Mouse (Mus musculus): ENCODE measurements around the gene Ucp1. TPM values are rescaled to one million over a fixed set of nuclear protein-coding genes. Genes with fewer than 3 reads are reported as not detected.

The Ucp1 gene
- polyA plus RNA-seq, 1 experiment from 2014 or later: not detected

DNA sequence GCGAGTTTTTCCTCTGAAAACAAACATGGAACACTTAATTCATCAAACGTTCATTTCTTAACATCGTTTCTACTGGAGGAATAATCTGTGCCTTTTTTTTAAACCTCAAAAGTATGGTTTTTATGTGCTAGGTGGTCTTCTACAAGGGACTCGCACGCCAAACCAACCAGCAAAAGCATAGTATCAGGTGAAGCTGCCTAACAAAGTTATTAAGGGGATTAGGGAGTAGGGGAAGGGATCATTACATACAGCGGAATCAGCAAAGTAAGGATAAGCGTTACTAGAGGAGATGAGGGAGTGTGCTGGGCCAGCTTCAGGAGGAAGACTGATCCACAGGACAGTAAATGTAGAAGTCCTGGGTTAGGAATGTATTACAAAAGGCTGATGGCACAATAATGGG lies 42.7 kb downstream of the Ucp1 start:
- peaks cover 16% of the 10 kb centered on the region for H3K36me3 ChIP-seq
- peak overlapping the region; percentile 61 for H3K9ac ChIP-seq
- ATAC-seq: no peak

DNA sequence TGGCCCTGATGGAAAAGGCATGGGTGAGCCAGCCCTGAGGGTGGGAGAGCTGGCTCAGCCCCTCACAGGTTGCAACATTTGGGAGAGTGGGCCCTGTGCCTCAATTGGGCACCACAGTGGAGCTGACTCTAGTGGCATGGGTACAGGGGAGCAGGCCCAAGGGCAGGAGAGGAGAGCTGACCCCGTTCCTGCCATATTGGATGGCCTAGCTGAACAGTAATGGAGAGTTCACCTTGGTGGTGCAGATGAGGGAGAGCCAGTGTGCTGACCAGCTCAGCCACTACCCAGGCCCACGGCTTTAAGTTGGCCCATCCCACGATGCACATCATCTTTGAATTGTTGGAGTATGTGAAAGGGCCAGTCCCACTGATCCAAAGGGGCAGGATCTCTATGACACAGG lies 51.9 kb downstream of the Ucp1 start:
- no peak overlapping the region for H3K27ac ChIP-seq
- no peaks in the 10 kb centered on the region for H3K36me3 ChIP-seq
- 62% methylated on average over 3 of the region's 3 CpGs for WGBS (ENCODE audit: insufficient replicate concordance)
- H3K27me3 ChIP-seq (replicated peaks): no peaks in the 10 kb centered on the region; the same call in 1 of the 2 replicates
- no peak overlapping the region for H3K4me3 ChIP-seq
- no peak overlapping the region for H3K9ac ChIP-seq
- H3K4me1 ChIP-seq: peaks cover 4% of the 10 kb centered on the region; the same call in 1 of the 2 replicates
- H3K4me2 ChIP-seq: no peak overlapping the region
- no peaks in the 10 kb centered on the region for H3K9me3 ChIP-seq (replicated peaks)
- ATAC-seq: no peak

More for the DNA sequence above, 42.7 kb downstream of the Ucp1 start:
- Histone ChIP-seq H3K27ac (no peak overlapping the region), H3K27me3 (replicated peaks) (peaks cover 21% of the 10 kb centered on the region), H3K4me3 (peak overlapping the region; percentile 95), H3K4me1 (peaks cover 11% of the 10 kb centered on the region), H3K9me3 (replicated peaks) (no peaks in the 10 kb centered on the region), H3K4me2 (peak overlapping the region; percentile 87)
- 18% methylated on average over 7 of the region's 7 CpGs for WGBS (ENCODE audit: insufficient replicate concordance)

- peaks cover 4% of the 10 kb centered on the region; the same call in 1 of the 2 replicates for H3K4me1 ChIP-seq
- H3K4me3 ChIP-seq: no peak overlapping the region
- no peak for ATAC-seq
- H3K9ac ChIP-seq: no peak overlapping the region
- no peaks in the 10 kb centered on the region for H3K9me3 ChIP-seq (replicated peaks)
- H3K4me2 ChIP-seq: no peak overlapping the region
- no peaks in the 10 kb centered on the region for H3K36me3 ChIP-seq
- no peak overlapping the region for H3K27ac ChIP-seq
- peaks cover 2% of the 10 kb centered on the region; the same call in 1 of the 2 replicates for H3K27me3 ChIP-seq (replicated peaks)
Measured at GRCm38 (mm10) chr8:83342693-83343092, 52.5 kb downstream of the Ucp1 start.

Other genes with a start within 250 kb of the Ucp1 start
- gene Tbc1d9, start 125.0 kb upstream of the Ucp1 start, polyA plus RNA-seq (2016; fragmentation: Nextera tagmentation; extraction: Ambion mirVana): 0.60 and 0.72 TPM in 2 replicates
- gene Gm10645, start 124.2 kb upstream of the Ucp1 start, polyA plus RNA-seq (2016; fragmentation: Nextera tagmentation; extraction: Ambion mirVana): 0.44 and 0.48 TPM in 2 replicates
- gene Elmod2, start 42.1 kb downstream of the Ucp1 start, polyA plus RNA-seq (2016; fragmentation: Nextera tagmentation; extraction: Ambion mirVana): 9.7 and 9.9 TPM in 2 replicates
- gene Mgat4d, start 58.1 kb downstream of the Ucp1 start, polyA plus RNA-seq (2016; fragmentation: Nextera tagmentation; extraction: Ambion mirVana): not detected in 2 replicates
- 0.36 and 0.51 TPM in 2 replicates for gene Clgn, start 99.5 kb downstream of the Ucp1 start, polyA plus RNA-seq (2016; fragmentation: Nextera tagmentation; extraction: Ambion mirVana)
- gene Scoc, start 168.0 kb downstream of the Ucp1 start, polyA plus RNA-seq (2016; fragmentation: Nextera tagmentation; extraction: Ambion mirVana): 78.8 and 84.8 TPM in 2 replicates
- gene Olfr370, start 245.4 kb downstream of the Ucp1 start, polyA plus RNA-seq (2016; fragmentation: Nextera tagmentation; extraction: Ambion mirVana): not detected in 2 replicates